Comparison of ENCODE assay signal across 13 mouse cellular contexts in genomic region chr8:66362882-66363801, GRCm38 (mm10).
DNase-seq lines count a peak whose midpoint lies in the region.
"Had no signal": no experiment of that assay in that cellular context is flagged by ENCODE, and none has a peak within 500 bp of the region (broad histone marks: within the 10 kb centered on the region; RNA-seq: fewer than 3 reads in every experiment).

No protein-coding gene starts in this region.

- DNase-seq in cerebellum, postnatal 10 days: peak; percentile 58 to 61
- DNase-seq in cerebellum, postnatal 25 days: no peak
- peak; percentile 15 to 41 for DNase-seq in layer of hippocampus, adult 18-20 months (ENCODE audit: low spot score in 2 of 2)
- no peak for DNase-seq in layer of hippocampus, adult 11-12 months (ENCODE audit: low spot score)
- DNase-seq in right cerebral cortex, postnatal 10 days (ENCODE audit: low spot score in 2 of 2): peak; percentile 37 to 40
- DNase-seq in right cerebral cortex, postnatal 14 days: no peak
- no peak for DNase-seq in heart, adult 11 months
- no peak for DNase-seq in heart, adult 18-20 months
- DNase-seq: heart, postnatal 4 days; liver, embryonic 13.5 days; right cerebral cortex, adult 18-20 months; spleen, adult 18-20 months; thymus, adult 18-20 months had no signal

Comparison
In these comparisons a context has a peak if more than half of its experiments do, and no peak if none do; other contexts are left out.
1. DNase-seq: peak in cerebellum, postnatal 10 days (2 of 2), layer of hippocampus, adult 18-20 months (2 of 2) and right cerebral cortex, postnatal 10 days (2 of 2); none in cerebellum, postnatal 25 days (0 of 2), layer of hippocampus, adult 11-12 months (single experiment), right cerebral cortex, postnatal 14 days (single experiment), heart, adult 11 months (single experiment) and heart, adult 18-20 months (0 of 2).